Mouse (Mus musculus) embryonic facial prominence, embryonic 13.5 days (tissue): ENCODE data around the gene Gm29049. TPM values are rescaled to one million over a fixed set of nuclear protein-coding genes. Genes with fewer than 3 reads are reported as not detected.
"Not testable (repeated sequence)": the region's sequence is repeated elsewhere in the genome, so short reads cannot be mapped to it uniquely, and the experiment has no call there.

Source experiments
- ATAC-seq: fragments of 200-750 bp; cut with Nextera tagmentation; 2 replicates; pipeline ENCODE4 v1.8.0; 2017; ENCODE audit warnings: low read depth; ENCODE audit not compliant: insufficient number of reproducible peaks, insufficient read depth, low FRiP score, low TSS enrichment
- H3K27ac ChIP-seq: fragments of 300-500 bp; sonication (generic); 2 replicates; pipeline ENCODE4 v1.5.1; 2015; ENCODE audit warnings: moderate library complexity, mild to moderate bottlenecking, inconsistent platforms
- H3K27me3 ChIP-seq: fragments of 300-500 bp; sonication (generic); 2 replicates; pipeline ENCODE4 v1.6.1; 2015; ENCODE audit warnings: mild to moderate bottlenecking, inconsistent platforms
- H3K36me3 ChIP-seq: fragments of 300-500 bp; sonication (generic); 2 replicates; pipeline ENCODE4 v1.6.1; 2015; ENCODE audit warnings: mild to moderate bottlenecking, inconsistent platforms
- H3K4me1 ChIP-seq: fragments of 300-500 bp; sonication (generic); 2 replicates; pipeline ENCODE4 v1.6.1; 2015; ENCODE audit warnings: inconsistent platforms
- H3K4me2 ChIP-seq: fragments of 300-500 bp; sonication (generic); 2 replicates; pipeline ENCODE4 v1.6.1; 2015; ENCODE audit warnings: moderate library complexity, mild to moderate bottlenecking, inconsistent platforms
- H3K4me3 ChIP-seq: fragments of 300-500 bp; sonication (generic); 2 replicates; pipeline ENCODE4 v1.5.1; 2015; ENCODE audit warnings: mild to moderate bottlenecking, inconsistent platforms
- H3K9ac ChIP-seq: fragments of 300-500 bp; sonication (generic); 2 replicates; pipeline ENCODE4 v1.6.1; 2015; ENCODE audit warnings: mild to moderate bottlenecking, inconsistent platforms
- H3K9me3 ChIP-seq: fragments of 300-500 bp; sonication (generic); 2 replicates; pipeline ENCODE4 v1.6.1; 2016; ENCODE audit warnings: inconsistent platforms
- WGBS: fragments of 180-500 bp; shearing (Covaris S2); methylation state at CpG from one replicate; pipeline ENCODE4 v1.1.7; 2015; ENCODE audit warnings: mixed read lengths; 5-methylcytosine and 5-hydroxymethylcytosine counted together
- polyA plus RNA-seq: library from polyadenylated mRNA; unstranded; fragments of >200 nt; fragmentation: Nextera tagmentation; extraction: Ambion mirVana; gene quantifications from 2 replicates; pipeline ENCODE4 v1.2.1, GENCODE M21; 2015

Gm29049 gene
- not detected in 2 replicates for polyA plus RNA-seq

- H3K9ac ChIP-seq, H3K36me3 ChIP-seq, H3K9me3 ChIP-seq, H3K4me3 ChIP-seq, ATAC-seq, H3K4me1 ChIP-seq, H3K27me3 ChIP-seq, H3K27ac ChIP-seq, H3K4me2 ChIP-seq: not testable (repeated sequence)
- 34% methylated on average over 2 of the region's 3 CpGs for WGBS
Measured at GRCm38 (mm10) chrY:7997068-7997467, at the start of gene Gm29049. Gene Gm29049, minus strand, starts transcription at chrY:7997168.

Other genes with a start within 250 kb of the Gm29049 start
- gene Gm20825, start 74.3 kb upstream of the Gm29049 start, polyA plus RNA-seq: not detected in 2 replicates